Mouse (Mus musculus) WW6 (cell line): ENCODE results near the gene Usp47.
"Not testable (repeated sequence)": the region's sequence is repeated elsewhere in the genome, so short reads cannot be mapped to it uniquely, and the experiment has no call there.

Source experiments
- DNase-seq: peaks from one replicate; pipeline ENCODE4 v3.0.0-alpha.2; 2013; ENCODE audit warnings: low read depth, low spot score

Gene Usp47

GRCm38 (mm10) chr7:112040271-112040670 is 17.0 kb downstream of the Usp47 start:
- DNase-seq, result no peak

GRCm38 (mm10) chr7:112042758-112043157 is 19.5 kb downstream of the Usp47 start:
- DNase-seq, result no peak

GRCm38 (mm10) chr7:112045249-112045648 is 21.9 kb downstream of the Usp47 start:
- DNase-seq, result no peak

GRCm38 (mm10) chr7:112045794-112046388 is 22.6 kb downstream of the Usp47 start:
- no peak for DNase-seq

GRCm38 (mm10) chr7:112048643-112049042 is 25.3 kb downstream of the Usp47 start:
- no peak for DNase-seq

GRCm38 (mm10) chr7:112053667-112054066 is 30.4 kb downstream of the Usp47 start:
- DNase-seq, result no peak

GRCm38 (mm10) chr7:112055901-112056625 is 32.8 kb downstream of the Usp47 start:
- DNase-seq, result no peak

- DNase-seq, result no peak
Measured at GRCm38 (mm10) chr7:112074868-112075267, 51.6 kb downstream of the Usp47 start.

- DNase-seq, result no peak
Measured at GRCm38 (mm10) chr7:112082636-112083035, 59.3 kb downstream of the Usp47 start.

- no peak for DNase-seq
Measured at GRCm38 (mm10) chr7:112084222-112084621, 60.9 kb downstream of the Usp47 start.

- DNase-seq, result peak; percentile 38
Measured at GRCm38 (mm10) chr7:112085062-112085461, 61.8 kb downstream of the Usp47 start.

GRCm38 (mm10) chr7:112086186-112086585 is 62.9 kb downstream of the Usp47 start:
- no peak for DNase-seq

GRCm38 (mm10) chr7:112094923-112095322 is 71.6 kb downstream of the Usp47 start:
- DNase-seq, result not testable (repeated sequence)

- no peak for DNase-seq
Measured at GRCm38 (mm10) chr7:112100887-112101286, 77.6 kb downstream of the Usp47 start.

- no peak for DNase-seq
Measured at GRCm38 (mm10) chr7:112102933-112103332, 79.6 kb downstream of the Usp47 start.

GRCm38 (mm10) chr7:112103816-112104215 is 80.5 kb downstream of the Usp47 start:
- DNase-seq, result no peak

- DNase-seq, result no peak
Measured at GRCm38 (mm10) chr7:112108757-112109156, 85.5 kb downstream of the Usp47 start.

- no peak for DNase-seq
Measured at GRCm38 (mm10) chr7:112110638-112111372, 87.5 kb downstream of the Usp47 start.

- no peak for DNase-seq
Measured at GRCm38 (mm10) chr7:112117501-112117900, 94.2 kb downstream of the Usp47 start.

- no peak for DNase-seq
Measured at GRCm38 (mm10) chr7:112118086-112118485, 94.8 kb downstream of the Usp47 start.

GRCm38 (mm10) chr7:112119248-112119647 is 95.9 kb downstream of the Usp47 start:
- DNase-seq, result no peak
